Mouse (Mus musculus) embryonic facial prominence, embryonic 13.5 days (tissue): ENCODE measurements around the gene Gabarap. TPM values are rescaled to one million over a fixed set of nuclear protein-coding genes. Genes with fewer than 3 reads are reported as not detected.

ENCODE experiments used
- ATAC-seq: fragments of 200-750 bp; cut with Nextera tagmentation; 2 replicates; pipeline ENCODE4 v1.8.0; 2017; ENCODE audit warnings: low read depth; ENCODE audit not compliant: insufficient number of reproducible peaks, insufficient read depth, low FRiP score, low TSS enrichment
- H3K27ac ChIP-seq: fragments of 300-500 bp; sonication (generic); 2 replicates; pipeline ENCODE4 v1.5.1; 2015; ENCODE audit warnings: moderate library complexity, mild to moderate bottlenecking, inconsistent platforms
- H3K27me3 ChIP-seq: fragments of 300-500 bp; sonication (generic); 2 replicates; pipeline ENCODE4 v1.6.1; 2015; ENCODE audit warnings: mild to moderate bottlenecking, inconsistent platforms
- H3K36me3 ChIP-seq: fragments of 300-500 bp; sonication (generic); 2 replicates; pipeline ENCODE4 v1.6.1; 2015; ENCODE audit warnings: mild to moderate bottlenecking, inconsistent platforms
- H3K4me1 ChIP-seq: fragments of 300-500 bp; sonication (generic); 2 replicates; pipeline ENCODE4 v1.6.1; 2015; ENCODE audit warnings: inconsistent platforms
- H3K4me2 ChIP-seq: fragments of 300-500 bp; sonication (generic); 2 replicates; pipeline ENCODE4 v1.6.1; 2015; ENCODE audit warnings: moderate library complexity, mild to moderate bottlenecking, inconsistent platforms
- H3K4me3 ChIP-seq: fragments of 300-500 bp; sonication (generic); 2 replicates; pipeline ENCODE4 v1.5.1; 2015; ENCODE audit warnings: mild to moderate bottlenecking, inconsistent platforms
- H3K9ac ChIP-seq: fragments of 300-500 bp; sonication (generic); 2 replicates; pipeline ENCODE4 v1.6.1; 2015; ENCODE audit warnings: mild to moderate bottlenecking, inconsistent platforms
- H3K9me3 ChIP-seq: fragments of 300-500 bp; sonication (generic); 2 replicates; pipeline ENCODE4 v1.6.1; 2016; ENCODE audit warnings: inconsistent platforms
- WGBS: fragments of 180-500 bp; shearing (Covaris S2); methylation state at CpG from one replicate; pipeline ENCODE4 v1.1.7; 2015; ENCODE audit warnings: mixed read lengths; 5-methylcytosine and 5-hydroxymethylcytosine counted together
- polyA plus RNA-seq: library from polyadenylated mRNA; unstranded; fragments of >200 nt; fragmentation: Nextera tagmentation; extraction: Ambion mirVana; gene quantifications from 2 replicates; pipeline ENCODE4 v1.2.1, GENCODE M21; 2015

Gabarap gene
- polyA plus RNA-seq, 1 experiment from 2014 or later = 542 TPM

DNA sequence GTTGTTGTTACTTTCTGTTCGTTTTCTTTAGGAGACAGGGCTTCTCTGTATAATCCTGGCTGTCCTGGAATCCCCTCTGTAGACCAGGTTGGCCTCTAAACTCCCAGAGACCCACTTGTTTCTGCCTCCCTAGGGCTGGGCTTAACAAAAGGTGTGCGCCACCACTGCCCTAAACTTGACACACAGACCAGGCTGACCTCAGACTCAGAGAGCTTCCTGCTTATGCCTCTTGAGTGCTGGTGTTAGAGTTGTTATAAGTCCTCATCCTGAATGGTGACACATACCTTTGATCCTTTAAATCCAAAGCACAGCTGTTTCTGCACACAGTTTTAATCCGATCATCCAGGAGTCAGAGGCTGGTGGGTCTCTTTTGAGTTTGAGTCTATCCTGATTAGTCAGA lies 2.0 kb downstream of the Gabarap start:
- H3K4me2 ChIP-seq = peak overlapping the region; percentile 74
- H3K9me3 ChIP-seq = no peaks in the 10 kb centered on the region
- peaks cover 31% of the 10 kb centered on the region for H3K4me1 ChIP-seq
- H3K27ac ChIP-seq = no peak overlapping the region
- ATAC-seq = no peak
- H3K9ac ChIP-seq = peak overlapping the region; percentile 85; the same call in 1 of the 2 replicates
- 86% methylated on average over 3 of the region's 3 CpGs for WGBS
- peaks cover 44% of the 10 kb centered on the region for H3K36me3 ChIP-seq
- H3K27me3 ChIP-seq = no peaks in the 10 kb centered on the region
- peak overlapping the region; percentile 84 for H3K4me3 ChIP-seq

DNA sequence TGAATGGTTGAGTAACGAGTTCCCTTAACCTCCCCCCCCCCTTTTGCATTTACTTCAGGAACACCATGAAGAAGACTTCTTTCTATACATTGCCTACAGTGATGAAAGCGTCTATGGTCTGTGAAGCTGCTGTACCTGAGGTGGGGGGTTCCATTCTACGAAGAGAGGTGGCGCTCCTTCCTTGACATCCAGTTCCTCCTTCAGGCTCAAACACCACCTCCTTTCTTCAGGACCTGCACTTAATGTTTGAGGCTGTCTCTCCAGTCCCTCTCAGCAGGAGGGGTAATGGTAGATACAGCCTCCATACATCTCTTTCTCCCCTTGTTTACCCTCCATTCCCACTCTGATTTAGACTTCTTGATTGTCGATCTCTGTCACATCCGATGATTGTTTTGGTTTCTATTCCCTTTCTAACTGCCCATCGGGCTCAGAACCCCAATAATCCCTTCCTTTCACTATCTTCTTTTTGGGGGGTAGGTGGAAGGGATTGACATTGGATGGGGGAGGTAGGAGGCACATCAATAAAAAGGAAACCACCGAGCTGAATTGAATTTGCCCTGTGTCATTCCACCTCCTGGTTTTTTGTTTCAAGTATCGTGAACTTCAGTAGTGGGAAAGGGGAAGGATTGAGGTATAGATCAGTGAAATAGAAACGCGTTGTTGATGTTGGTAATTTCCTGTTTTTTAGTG lies 3.6 kb downstream of the Gabarap start:
- WGBS = 85% methylated on average over 11 of the region's 11 CpGs
- Histone ChIP-seq H3K27ac (no peak overlapping the region), H3K36me3 (peaks cover 44% of the 10 kb centered on the region)

DNA sequence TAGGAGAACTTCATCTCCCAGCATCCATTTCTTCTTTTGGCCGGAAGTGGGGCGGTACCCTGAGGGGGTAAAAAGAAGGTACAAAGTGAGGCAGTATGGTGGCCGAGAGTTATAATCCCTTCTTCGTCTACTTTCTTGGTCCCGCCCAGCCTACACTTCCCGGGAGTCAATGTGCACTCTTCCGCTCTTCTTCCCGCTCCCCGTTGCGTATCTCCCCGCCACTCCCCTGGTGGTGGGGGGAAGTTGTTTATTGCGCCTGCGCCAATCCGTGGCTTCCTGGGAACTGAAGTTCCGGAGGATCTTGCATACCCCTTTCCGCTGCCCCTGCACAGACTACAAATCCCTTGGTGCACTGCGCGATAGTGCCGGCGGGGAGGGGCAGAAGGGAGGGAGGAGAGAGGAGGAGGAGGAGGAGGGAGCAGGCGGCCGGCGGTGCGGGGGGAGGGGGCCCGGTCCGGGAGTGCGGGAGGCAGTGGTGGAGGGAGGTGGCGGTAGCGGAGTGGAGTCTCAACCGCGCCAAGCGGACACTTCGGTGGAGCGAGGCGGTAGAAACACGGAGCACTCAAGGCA lies 4.5 kb downstream of the Gabarap start, which contains the start of gene Phf23:
Gene Phf23, plus strand, starts transcription at position 387 of the 570 bp plus-strand sequence.
- H3K9ac ChIP-seq = peak within 1 kb of the TSS; percentile 98
- ATAC-seq = peak; percentile 82

More for the DNA sequence above, 3.6 kb downstream of the Gabarap start:
- ATAC-seq = no peak
- Histone ChIP-seq H3K9me3 (no peaks in the 10 kb centered on the region), H3K4me1 (peaks cover 42% of the 10 kb centered on the region), H3K4me3 (no peak overlapping the region), H3K27me3 (no peaks in the 10 kb centered on the region), H3K4me2 (peak overlapping the region; percentile 50; the same call in 1 of the 2 replicates), H3K9ac (no peak overlapping the region)

DNA sequence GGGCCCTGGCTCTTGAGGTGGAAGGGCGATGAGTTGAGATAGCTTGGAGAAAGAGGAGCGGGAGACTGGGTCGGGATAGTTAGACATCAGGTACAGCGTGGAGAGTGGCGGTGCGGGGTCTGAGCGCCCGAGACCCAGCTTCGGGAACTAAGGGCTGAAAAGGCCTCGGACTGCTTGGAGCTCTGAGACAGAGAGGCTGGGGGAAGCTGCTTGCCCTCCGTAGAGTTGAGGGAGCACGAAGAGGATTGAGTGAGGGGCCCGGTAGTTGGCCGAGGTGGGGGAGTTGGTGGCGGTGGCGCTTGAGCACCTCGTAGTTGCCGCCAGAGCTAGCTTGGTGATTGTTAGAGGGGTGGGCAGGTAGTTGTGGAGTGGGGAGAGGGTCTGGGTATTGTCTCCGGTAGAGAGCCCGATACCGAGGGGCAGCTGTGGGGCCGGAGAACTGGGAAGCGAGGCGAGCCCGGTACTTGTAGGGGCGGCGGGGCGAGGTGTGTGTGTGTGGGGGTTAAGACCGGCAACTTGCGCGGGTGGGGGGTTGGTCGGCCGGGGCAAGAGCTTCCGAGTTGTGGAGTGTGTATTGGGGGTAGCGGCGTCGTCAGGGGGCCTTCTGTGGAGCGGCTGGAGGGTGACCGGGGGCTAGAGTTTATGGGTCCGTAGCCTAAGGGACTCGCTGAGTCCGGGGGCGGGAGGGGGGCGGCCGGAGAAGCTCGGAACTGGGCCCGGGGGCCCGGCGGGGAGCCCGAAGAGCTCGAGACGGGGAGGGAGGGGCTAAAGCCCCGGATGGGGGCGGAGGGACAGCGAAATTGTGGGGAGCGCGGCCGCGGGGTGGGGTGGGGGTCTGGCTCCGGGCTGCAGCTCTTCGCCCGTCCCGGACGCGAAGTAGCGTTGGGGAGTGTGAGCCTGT lies 5.5 kb downstream of the Gabarap start:
- WGBS = under 1% methylated on average over 65 of the region's 66 CpGs
- H3K4me2 ChIP-seq = peak overlapping the region; percentile 61
- H3K4me1 ChIP-seq = peaks cover 41% of the 10 kb centered on the region
- peak overlapping the region; percentile 98 for H3K9ac ChIP-seq
- H3K36me3 ChIP-seq = peaks cover 40% of the 10 kb centered on the region
- no peak for ATAC-seq
- no peaks in the 10 kb centered on the region for H3K9me3 ChIP-seq
- no peaks in the 10 kb centered on the region for H3K27me3 ChIP-seq
- peak overlapping the region; percentile 99 for H3K27ac ChIP-seq
- H3K4me3 ChIP-seq = peak overlapping the region; percentile 97

More for the DNA sequence above, 4.5 kb downstream of the Gabarap start, which contains the start of gene Phf23:
- H3K4me1 ChIP-seq = peaks cover 41% of the 10 kb centered on the region
- H3K9me3 ChIP-seq = no peaks in the 10 kb centered on the region
- peaks cover 40% of the 10 kb centered on the region for H3K36me3 ChIP-seq
- no peaks in the 10 kb centered on the region for H3K27me3 ChIP-seq
- WGBS = under 1% methylated on average over 36 of the region's 36 CpGs
- H3K4me2 ChIP-seq = peak within 1 kb of the TSS; percentile 61
- H3K4me3 ChIP-seq = peak within 1 kb of the TSS; percentile 97
- peak within 1 kb of the TSS; percentile 99 for H3K27ac ChIP-seq

DNA sequence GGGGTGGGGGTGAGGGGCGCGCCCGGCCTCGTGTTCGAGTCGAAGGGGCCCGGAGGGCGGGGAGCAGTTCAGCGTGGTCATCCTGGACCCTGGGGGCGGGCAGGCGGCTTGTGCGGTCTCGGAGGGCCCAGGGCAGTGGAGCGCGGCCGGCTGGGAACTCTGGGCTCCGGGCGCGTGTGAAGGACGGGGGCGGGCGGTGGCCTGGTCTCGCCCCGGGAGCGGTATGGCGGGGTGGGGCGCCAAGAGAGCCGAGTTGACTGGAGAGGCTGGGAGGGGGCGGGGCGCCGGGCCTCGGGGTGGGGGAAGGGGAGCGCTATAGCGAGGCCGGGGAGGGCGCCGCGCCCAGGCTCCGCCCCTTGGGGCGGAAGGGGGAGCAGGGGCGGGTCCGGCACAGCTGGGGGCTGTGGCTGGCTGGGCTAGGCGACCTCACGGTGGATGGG lies 6.1 kb downstream of the Gabarap start:
- 1% methylated on average over 40 of the region's 44 CpGs for WGBS
- H3K27ac ChIP-seq = peak overlapping the region; percentile 99
- no peaks in the 10 kb centered on the region for H3K9me3 ChIP-seq
- peak overlapping the region; percentile 97 for H3K4me3 ChIP-seq
- ATAC-seq = peak; percentile 28
- H3K4me1 ChIP-seq = peaks cover 48% of the 10 kb centered on the region
- H3K4me2 ChIP-seq = peak overlapping the region; percentile 61
- H3K27me3 ChIP-seq = no peaks in the 10 kb centered on the region
- peak overlapping the region; percentile 98 for H3K9ac ChIP-seq
- H3K36me3 ChIP-seq = peaks cover 40% of the 10 kb centered on the region

DNA sequence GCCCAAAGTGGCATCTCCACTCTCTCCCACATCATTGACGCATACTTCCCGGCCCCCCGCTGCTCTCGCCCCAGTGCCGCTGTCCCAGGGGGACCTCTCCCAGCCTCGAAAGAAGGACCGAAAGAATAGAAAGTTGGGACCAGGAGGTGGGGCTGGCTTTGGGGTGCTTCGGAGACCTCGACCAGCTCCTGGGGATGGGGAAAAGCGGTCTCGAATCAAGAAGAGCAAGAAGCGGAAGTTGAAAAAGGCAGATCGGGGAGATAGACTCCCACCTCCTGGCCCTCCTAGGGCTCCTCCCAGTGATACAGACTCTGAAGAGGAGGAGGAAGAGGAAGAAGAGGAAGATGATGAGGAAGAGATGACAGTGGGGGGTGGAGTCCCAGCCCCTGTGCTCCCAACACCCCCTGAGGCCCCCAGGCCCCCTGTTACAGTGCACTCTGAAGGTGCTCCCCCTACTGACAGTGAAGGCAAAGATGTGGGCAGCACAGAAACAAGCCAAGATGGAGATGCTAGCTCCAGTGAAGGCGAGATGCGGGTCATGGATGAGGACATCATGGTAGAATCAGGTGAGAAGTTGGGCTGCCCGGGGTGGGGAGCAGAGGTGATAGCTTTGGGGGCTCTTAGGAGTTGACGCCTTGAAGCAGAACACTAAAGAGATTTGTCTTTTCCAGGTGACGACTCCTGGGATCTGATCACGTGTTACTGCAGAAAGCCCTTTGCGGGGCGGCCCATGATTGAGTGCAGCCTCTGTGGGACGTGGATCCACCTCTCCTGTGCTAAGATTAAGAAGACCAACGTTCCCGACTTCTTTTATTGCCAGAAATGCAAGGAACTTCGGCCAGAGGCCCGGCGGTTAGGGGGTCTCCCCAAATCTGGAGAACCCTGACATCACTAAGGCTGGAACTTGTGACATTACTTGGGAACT lies 7.9 kb downstream of the Gabarap start:
- peaks cover 56% of the 10 kb centered on the region for H3K4me1 ChIP-seq

DNA sequence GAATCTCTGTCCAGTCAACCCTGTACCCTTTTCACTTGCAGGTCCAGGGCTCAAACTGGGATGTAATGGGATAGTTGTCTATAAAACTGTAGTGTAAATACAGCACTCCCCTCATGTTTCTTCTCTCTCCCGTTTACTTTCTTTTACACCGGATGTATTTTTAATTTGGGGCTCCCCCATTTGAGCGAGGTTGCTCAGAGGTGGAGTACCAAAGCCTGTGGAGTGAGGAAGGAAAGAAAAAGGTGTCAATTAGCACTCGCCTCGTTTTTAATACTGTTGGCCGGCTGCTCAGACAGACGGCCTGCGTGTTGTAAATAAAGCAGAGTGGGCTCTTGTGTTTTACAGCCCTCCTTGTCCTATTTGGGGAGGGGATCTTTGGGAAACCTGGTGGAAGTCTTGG lies 8.7 kb downstream of the Gabarap start:
- peaks cover 55% of the 10 kb centered on the region for H3K4me1 ChIP-seq
- no peak for ATAC-seq
- WGBS = 86% methylated on average over 8 of the region's 8 CpGs
- H3K27ac ChIP-seq = peak overlapping the region; percentile 61; the same call in 1 of the 2 replicates
- H3K4me2 ChIP-seq = peak overlapping the region; percentile 88
- H3K9me3 ChIP-seq = no peaks in the 10 kb centered on the region
- no peak overlapping the region for H3K9ac ChIP-seq
- peak overlapping the region; percentile 80; the same call in 1 of the 2 replicates for H3K4me3 ChIP-seq
- peaks cover 31% of the 10 kb centered on the region for H3K36me3 ChIP-seq
- H3K27me3 ChIP-seq = no peaks in the 10 kb centered on the region

More for the DNA sequence above, 7.9 kb downstream of the Gabarap start:
- Histone ChIP-seq H3K27ac (no peak overlapping the region; the same call in 1 of the 2 replicates), H3K36me3 (peaks cover 33% of the 10 kb centered on the region), H3K4me2 (no peak overlapping the region), H3K9ac (peak overlapping the region; percentile 98), H3K27me3 (no peaks in the 10 kb centered on the region), H3K9me3 (no peaks in the 10 kb centered on the region), H3K4me3 (no peak overlapping the region)
- WGBS = 93% methylated on average over 27 of the region's 27 CpGs
- no peak for ATAC-seq

DNA sequence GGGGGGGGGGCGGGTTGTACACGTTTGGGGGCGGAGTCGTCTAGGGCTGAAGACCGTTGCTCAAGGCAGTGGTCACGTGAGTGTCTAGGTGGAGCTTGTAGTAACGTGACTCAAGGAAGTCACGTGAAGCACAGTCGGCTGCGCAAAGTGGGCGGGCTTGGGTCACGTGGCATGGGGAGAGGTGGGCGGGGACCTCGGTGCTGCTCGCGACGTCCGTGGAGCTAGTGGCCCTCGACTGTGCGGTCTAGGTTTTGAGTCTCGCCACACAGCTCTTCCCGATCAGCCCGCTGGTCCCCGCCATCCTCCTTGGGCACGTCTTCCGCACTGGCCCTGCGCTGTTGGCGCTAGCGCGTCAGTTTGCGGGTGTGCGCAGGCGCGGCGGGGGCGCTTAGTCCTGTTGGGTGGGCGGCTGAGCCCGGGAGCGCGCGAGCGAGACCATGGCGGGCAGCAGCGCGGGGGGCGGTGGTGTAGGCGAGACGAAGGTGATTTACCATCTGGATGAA lies 9.5 kb downstream of the Gabarap start, which contains the start of gene Dvl2:
Gene Dvl2, plus strand, starts transcription at position 200 of the 503 bp plus-strand sequence.
- peak; percentile 59 for ATAC-seq
- peaks cover 37% of the 10 kb centered on the region for H3K36me3 ChIP-seq
- WGBS = under 1% methylated on average over 48 of the region's 48 CpGs
- H3K27me3 ChIP-seq = no peaks in the 10 kb centered on the region
- H3K9ac ChIP-seq = peak within 1 kb of the TSS; percentile 89
- peak within 1 kb of the TSS; percentile 97 for H3K27ac ChIP-seq
- no peaks in the 10 kb centered on the region for H3K9me3 ChIP-seq
- peaks cover 54% of the 10 kb centered on the region for H3K4me1 ChIP-seq
- H3K4me2 ChIP-seq = peak within 1 kb of the TSS; percentile 88
- peak within 1 kb of the TSS; percentile 80 for H3K4me3 ChIP-seq

DNA sequence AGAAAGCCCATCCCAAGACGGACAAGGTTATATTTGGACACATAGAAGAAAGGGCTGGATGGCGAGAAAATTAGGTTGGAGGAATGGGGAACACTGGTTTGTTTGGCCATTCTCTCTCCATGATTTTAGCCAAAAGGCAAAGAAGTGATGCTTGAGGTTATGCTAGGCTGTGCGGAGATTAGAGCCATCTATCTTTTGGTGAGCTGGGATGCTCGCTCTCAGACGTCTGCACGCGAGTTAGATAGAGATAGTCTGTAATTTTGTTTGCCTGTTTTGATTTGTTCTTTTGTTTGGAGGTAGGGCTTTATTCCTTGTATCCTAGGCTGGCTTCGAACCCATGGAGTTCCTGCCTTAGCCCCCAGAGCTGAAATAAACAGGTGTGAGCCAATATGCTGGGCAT lies 10.2 kb downstream of the Gabarap start:
- ATAC-seq = no peak
- Histone ChIP-seq H3K4me3 (peak overlapping the region; percentile 80), H3K36me3 (peaks cover 44% of the 10 kb centered on the region), H3K27ac (peak overlapping the region; percentile 97), H3K9ac (peak overlapping the region; percentile 89), H3K4me1 (peaks cover 54% of the 10 kb centered on the region), H3K27me3 (no peaks in the 10 kb centered on the region), H3K4me2 (peak overlapping the region; percentile 88), H3K9me3 (no peaks in the 10 kb centered on the region)
- WGBS = 10% methylated on average over 8 of the region's 8 CpGs

DNA sequence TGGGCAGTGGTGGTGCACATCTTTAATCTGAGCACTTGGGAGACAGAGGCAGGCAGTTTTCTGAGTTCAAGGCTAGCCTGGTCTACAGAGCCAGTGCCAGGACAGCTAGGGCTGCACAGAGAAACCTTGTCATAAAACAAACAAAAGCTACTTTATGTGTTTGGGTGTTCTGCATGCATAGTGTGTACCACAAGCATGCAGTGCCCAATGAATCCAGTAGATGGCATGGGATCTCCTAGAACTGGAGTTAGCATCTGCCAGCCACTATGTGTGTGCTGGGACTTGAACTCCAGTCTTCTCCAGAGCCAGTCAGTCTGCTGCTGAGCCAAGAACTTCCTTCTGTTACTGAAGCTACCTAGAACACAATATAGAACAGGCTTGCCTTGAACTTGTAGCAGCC lies 10.9 kb downstream of the Gabarap start:
- H3K4me2 ChIP-seq = peak overlapping the region; percentile 88
- no peak for ATAC-seq
- H3K4me3 ChIP-seq = peak overlapping the region; percentile 80
- peaks cover 52% of the 10 kb centered on the region for H3K36me3 ChIP-seq
- peaks cover 54% of the 10 kb centered on the region for H3K4me1 ChIP-seq
- H3K9me3 ChIP-seq = no peaks in the 10 kb centered on the region
- no peaks in the 10 kb centered on the region for H3K27me3 ChIP-seq
- H3K9ac ChIP-seq = peak overlapping the region; percentile 89
- no peak overlapping the region for H3K27ac ChIP-seq
